Mouse (Mus musculus): ENCODE measurements at regions not wholly inside any gene's neighbourhood (a gene's known extent, or its start where the extent isn't known, plus 50 kb on each side); places are given as distances from the start of the nearest gene placed in this dataset.

DNA sequence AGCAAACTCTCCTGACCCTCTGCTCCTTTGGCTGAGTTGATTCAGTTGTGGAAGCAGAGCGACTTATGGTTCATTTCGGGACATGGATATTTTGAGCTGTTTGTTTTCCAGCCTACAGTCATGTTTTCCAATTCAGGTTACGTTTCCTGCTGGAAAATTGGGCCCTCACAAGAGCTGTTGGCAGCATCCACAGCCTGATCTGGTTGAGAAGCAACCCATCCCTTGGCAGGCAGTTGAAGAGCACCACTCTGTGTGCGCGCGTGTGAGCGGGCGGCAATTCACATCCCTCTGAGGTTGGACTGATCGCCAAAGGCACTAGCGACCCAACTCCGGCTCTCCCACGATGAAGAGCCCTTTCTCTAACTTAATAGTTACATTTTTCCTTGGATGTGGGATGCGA is 457.1 kb downstream of the Tmem38b start:
- no peak for DNase-seq (ENCODE audit: low spot score)

- DNase-seq (ENCODE audit: low spot score), result no peak
These were observed 488.0 kb downstream of the Tmem38b start for GRCm38 (mm10) chr4:54313804-54314203.

- no peak for DNase-seq (ENCODE audit: low spot score)
These were observed 499.0 kb downstream of the Tmem38b start for GRCm38 (mm10) chr4:54324851-54325250.

DNA sequence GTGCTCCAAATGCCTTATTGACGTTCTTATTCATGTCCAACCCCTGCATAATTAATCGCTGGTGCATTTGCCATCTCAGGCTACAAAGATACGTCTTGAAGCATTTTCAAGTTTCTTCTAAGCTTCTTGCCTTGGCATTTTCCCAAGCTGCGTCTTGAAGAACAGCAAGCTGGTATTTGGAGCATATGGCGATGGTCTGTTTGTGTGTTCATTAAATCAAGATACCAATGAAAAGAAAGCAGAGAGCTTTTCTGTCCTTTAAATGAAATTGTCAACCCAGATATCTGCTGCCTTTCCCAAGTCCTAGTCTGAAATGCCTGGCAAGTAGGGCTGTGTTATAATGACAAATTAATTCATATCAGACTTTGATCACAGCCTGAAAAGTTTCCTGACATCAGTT is 502.4 kb downstream of the Tmem38b start:
- no peak for DNase-seq (ENCODE audit: low spot score)

DNA sequence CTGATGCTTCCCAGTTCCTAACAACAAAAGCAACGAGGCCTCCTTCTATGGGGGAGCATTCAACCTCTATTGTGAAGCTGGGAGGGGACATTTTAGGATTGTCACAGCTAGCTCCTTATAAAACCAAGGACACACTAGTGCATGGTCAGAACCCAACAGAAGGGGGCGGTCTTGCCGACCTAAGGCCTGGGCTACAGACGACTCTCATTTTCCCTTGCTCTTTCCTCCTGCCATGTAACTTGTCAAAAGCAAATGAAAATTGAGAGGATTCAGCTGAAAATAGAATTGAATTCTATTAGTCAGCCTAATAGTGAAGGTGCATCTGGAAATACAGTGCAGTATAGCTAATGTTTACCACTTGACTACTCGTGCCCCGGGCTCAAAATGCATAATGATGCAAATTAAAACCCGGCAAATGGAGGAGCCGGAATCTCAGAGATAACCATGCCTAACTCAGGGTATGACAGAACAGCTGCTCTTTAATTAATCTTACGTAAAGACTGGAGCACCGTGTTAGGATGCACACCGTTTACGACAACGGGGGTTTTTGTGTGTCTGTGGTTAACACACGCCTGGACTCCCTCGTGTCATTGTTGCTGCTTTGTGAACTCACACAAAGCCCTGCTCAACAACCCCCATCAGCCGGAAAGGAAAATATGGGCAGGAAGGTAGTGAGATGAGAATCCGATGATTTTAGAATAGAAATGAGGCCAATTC is 503.0 kb downstream of the Tmem38b start:
- DNase-seq (ENCODE audit: low spot score), result no peak

DNA sequence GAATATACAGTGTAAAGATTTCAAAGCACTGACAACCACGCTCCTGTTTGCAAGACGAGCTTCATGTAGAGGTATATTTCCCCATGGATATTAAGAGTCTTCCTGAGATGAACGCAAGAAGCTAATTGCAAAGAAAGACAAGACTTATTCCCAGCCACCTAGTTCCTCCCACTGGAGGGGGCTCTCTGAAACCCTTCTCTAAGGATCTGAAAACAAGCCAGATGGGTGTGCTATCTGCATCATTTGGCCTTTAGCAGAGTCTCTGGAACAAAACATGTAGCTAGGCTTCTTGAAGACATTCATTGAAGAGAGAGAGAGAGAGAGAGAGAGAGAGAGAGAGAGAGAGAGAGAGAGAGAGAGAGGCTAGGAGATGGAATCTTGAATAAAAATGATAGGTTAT is 504.8 kb downstream of the Tmem38b start:
- no peak for DNase-seq (ENCODE audit: low spot score)

GRCm38 (mm10) chr4:54331588-54332211 is 505.9 kb downstream of the Tmem38b start:
- DNase-seq (ENCODE audit: low spot score), result no peak

DNA sequence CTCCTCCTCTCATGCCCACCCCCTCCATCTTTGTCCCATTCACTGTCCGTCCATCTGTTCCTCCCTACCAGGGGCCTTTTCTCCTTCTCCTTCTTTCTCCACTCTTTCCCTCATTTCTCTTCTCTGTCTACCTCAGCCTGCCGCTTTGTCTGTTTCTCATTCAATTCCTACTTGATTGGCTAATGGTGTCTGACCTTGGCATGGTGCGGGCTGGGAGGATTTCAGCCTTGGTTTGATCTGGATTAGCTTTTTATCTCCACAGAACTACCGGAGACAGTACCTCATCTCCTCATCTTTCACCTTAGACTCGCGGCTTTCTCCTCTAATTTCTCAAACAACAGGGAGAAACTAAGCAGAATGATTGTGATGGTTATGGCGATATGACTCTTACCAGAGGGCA is 506.4 kb downstream of the Tmem38b start:
- no peak for DNase-seq (ENCODE audit: low spot score)

GRCm38 (mm10) chr4:54338556-54338955 is 512.7 kb downstream of the Tmem38b start:
- DNase-seq (ENCODE audit: low spot score), result no peak

- DNase-seq (ENCODE audit: low spot score), result no peak
These were observed 514.3 kb downstream of the Tmem38b start for GRCm38 (mm10) chr4:54340106-54340505.

DNA sequence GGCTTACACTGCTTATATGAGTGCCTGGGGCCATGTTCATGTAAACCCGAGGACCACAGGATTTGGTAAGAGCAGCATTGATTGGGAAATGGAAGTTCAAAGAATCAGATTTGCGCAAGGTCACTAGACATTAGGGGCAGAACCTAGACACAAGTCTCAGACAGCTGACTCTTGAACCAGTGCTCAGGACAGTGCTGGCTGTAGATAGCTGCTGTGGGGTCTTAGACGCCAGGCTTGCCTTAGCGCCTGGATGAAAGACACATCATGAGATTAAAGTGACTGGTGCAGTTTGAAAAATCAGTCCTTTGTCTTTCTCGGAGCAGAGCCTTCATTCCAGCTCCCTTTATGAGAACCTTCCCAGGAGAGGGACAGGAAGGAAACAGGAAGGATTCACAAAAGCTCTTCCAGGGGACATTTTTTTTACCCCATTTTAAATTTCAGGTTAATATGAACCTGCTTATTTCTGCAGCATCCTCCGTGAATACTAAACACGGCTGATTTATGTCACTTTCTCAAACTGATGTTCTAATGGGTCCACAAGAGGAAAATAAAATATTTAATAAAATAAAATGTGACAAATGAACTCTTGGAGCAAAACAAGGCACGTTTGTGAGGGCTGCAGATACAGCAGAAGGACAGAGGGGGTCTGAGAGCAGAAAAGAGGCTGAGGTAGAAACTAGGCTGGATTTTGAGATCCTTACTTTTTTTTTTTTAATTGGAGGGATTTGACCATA is 528.0 kb downstream of the Tmem38b start:
- no peak for DNase-seq (ENCODE audit: low spot score)

DNA sequence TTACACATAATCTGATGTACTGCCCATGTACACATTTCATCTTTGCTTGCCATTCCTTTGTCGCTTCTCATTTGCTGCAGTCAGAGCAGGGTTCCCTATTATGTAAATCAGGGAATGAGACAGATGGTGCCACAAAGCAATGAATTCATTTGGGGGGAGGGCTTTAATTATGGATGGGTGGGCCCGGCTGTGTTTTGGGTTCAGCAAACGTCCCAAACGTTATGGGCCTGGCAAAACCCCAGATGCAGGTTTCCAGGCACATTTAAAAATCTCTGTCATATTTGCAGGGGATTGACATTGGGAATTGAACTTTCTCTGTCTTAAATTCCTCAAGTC is 528.5 kb downstream of the Tmem38b start:
- DNase-seq (ENCODE audit: low spot score), result no peak

DNA sequence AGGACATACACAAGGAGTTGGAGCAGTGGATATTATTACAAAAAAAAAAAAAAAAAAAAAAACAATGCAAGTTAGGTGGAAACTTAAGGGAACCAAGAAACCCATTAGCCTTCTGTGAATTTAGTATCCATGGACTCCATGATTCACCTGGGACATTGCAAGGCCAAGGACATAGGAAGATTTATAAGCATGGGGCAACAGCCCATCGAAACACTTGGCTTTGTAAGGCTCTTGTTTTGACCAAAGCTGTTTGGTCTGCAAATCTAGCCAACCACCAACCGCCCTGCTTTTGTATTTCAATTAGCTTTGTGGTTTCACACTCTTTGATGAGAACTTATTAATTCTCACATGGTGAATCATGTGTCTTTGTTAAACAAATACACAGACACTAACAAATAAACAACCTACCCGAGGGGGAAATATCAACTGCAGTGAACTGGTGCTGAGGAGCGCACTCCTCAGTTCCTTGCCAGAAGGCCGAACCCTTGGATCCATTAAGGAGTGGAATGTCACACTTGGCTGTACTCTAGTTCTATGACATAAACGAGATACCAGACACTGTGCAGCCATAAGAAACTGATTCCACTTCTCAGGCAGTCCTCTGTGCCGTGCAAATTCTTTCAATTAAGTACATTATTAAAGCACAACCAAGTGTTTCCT is 529.7 kb downstream of the Tmem38b start:
- no peak for DNase-seq (ENCODE audit: low spot score)

DNA sequence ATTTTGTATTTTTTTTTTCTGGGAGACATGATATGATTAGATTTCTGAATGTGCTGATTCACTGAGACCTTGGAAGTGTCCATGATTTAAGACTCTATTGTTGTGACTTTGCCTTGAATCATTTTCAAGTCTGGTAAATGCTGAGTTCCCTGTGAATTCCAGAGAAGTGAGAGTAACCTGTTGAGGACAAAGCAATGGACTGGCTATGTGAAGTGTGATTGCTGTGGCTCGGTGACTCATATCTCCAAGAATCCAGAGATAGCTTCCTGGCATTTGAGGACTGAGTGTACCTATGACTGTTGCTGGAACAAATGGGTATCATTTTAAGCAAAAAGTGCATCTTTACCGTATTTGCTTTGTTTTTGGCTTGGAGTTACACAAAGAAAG is 530.2 kb downstream of the Tmem38b start:
- DNase-seq (ENCODE audit: low spot score), result no peak

GRCm38 (mm10) chr4:54370909-54371308 is 545.1 kb downstream of the Tmem38b start:
- no peak for DNase-seq (ENCODE audit: low spot score)

DNA sequence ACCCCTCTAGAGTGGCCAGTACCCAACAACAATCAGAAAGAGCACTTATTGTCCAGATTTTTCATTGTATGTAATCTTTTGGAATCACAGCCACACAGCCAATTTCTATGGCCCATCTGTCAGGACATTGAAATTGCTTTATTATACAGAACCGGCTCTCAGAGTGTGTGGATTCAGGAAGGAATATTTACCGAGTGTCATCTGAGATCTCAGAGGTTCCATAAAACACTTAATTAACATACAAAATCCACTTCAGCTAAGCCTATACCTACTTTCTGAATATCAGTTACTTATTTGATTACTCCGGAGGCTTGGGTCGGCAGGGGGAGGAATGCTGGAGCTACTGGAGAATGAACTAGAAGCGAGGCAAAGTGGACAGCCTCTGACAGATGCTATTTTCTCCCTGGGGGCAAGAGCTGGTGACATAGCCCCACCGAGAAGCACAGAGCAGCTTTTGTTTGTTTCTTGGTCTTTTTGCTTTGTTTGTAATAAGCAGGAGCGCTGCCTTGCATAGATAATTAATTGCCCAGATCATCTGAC is 545.6 kb downstream of the Tmem38b start:
- no peak for DNase-seq (ENCODE audit: low spot score)

DNA sequence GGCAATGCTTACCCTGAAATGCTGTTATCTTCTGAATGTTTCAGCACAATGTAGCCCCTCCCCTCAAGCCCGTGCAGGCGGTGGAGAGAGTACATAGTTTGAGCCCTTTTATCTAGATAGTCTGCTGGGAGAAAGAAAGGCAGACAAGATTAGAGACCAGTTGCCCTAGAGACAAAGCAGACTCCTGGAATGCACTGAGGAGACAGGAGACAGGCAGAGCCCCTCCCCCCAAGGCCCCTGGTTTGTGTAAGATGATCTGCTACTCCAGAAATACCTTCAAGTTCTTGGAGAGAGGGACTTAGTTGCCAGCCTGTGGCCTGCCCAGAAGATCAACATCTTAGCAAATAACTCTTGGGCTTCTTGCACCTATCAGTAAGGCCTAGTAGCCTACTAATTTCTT is 547.8 kb downstream of the Tmem38b start:
- DNase-seq (ENCODE audit: low spot score), result no peak

DNA sequence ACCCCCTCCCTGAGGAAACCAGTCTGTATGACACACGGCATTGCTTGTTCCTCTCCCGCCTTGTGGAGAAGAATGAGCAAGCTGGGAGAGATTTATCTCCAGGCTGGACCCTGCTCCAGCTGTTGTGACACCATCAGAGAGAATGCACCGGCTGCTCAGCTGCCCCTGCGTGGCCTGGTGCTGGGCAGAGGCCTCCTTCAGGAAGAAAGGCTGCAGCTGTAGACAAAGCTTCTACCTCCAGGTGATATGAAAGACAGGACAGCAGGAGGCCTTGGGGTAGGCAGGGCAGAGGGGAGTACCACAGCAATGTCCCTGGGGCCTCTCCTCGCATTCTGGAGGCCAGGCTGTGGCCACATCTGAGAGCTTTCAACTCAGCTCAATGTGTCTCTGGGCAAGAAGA is 548.6 kb downstream of the Tmem38b start:
- no peak for DNase-seq (ENCODE audit: low spot score)

DNA sequence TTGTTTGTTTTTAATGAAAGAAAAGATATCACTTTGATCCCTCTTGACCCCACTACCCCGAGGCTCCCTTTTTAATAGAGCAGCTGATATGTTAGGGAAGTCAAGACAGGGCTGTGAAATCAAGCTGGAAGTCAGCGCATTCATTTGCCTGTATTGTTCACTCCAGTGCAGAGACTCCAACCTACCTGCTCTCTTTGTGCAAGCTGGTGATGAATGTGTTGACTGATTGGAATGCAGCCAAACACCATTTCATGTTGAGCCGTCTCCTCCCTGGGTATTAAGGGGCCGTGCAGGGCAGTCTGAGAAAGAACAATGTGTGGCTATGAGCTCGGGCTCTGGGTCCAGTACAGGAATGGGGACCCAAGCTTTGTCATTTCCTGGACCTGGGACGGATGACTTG is 557.4 kb upstream of the Zfp462 start:
- no peak for DNase-seq (ENCODE audit: low spot score)

- no peak for DNase-seq (ENCODE audit: low spot score)
These were observed 553.2 kb upstream of the Zfp462 start for GRCm38 (mm10) chr4:54391536-54392208.

DNA sequence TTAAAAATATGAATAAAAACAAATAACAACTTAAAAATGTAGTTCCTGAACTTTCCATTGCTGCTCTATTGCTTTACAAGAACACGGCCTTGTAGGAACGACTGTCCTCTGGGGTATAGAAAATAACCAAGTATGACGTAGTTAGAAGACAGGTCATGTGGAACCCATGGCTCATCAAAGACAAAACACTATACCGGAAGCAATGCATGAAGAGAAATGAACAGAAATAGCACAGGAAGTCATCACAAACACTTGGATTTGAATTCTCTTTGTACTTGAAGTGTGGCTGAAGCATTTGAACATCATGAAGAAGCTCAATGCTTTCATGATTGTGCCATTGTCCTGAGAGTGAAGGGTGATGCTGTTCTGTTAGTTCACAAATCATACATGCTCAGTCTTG is 538.7 kb upstream of the Zfp462 start:
- no peak for DNase-seq (ENCODE audit: low spot score)

DNA sequence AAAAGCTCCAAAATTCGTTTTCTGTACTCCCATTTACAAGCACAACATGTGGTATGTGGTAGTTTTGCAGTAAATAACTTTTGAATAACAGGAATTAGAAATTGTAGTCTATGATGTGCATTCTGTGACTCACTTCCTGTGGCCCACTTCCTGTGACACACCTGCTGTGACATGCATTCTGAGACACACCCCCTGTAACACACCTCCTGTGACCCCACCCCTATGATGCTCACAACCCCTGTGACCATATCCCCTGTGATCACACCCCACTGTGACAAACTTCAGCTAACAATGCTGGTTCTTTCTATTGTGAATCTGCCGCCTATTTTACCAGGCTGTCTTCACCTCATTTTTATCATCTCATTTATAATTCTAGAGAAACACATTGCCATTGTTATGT is 536.9 kb upstream of the Zfp462 start:
- DNase-seq (ENCODE audit: low spot score), result no peak

Data from c-Kit-positive CD71-positive TER-119-positive erythroid progenitor cells, embryonic 14.5 days (primary cell).